Mouse (Mus musculus): Measurements from ENCODE around the gene 9030025P20Rik. TPM values are rescaled to one million over a fixed set of nuclear protein-coding genes. Genes with fewer than 3 reads are reported as not detected.
"Not testable (repeated sequence)": the region's sequence is repeated elsewhere in the genome, so short reads cannot be mapped to it uniquely, and the experiment has no call there.

9030025P20Rik gene
- polyA plus RNA-seq (2015; fragmentation: Nextera tagmentation; extraction: Ambion mirVana), result 5.8 and 8.1 TPM in 2 replicates

- ATAC-seq (ENCODE audit: extremely low read depth, insufficient number of reproducible peaks, low FRiP score, low TSS enrichment), result peak; percentile 100
- not testable (repeated sequence) for H3K9me3 ChIP-seq; H3K27ac ChIP-seq (replicated peaks); H3K9ac ChIP-seq; H3K27me3 ChIP-seq (replicated peaks); H3K4me1 ChIP-seq; H3K36me3 ChIP-seq
- Histone ChIP-seq H3K4me3 (peak within 1 kb of the TSS; percentile 31), H3K4me2 (peak within 1 kb of the TSS; percentile 53)
- WGBS, result no CpG with 5 or more reads among the region's 60 CpGs
Observed at GRCm38 (mm10) chr17:14978362-14979038, at the start of gene 9030025P20Rik, which contains the start of gene Gm3417. Gene 9030025P20Rik, plus strand, starts transcription at chr17:14978468. Gene Gm3417, minus strand, starts transcription at chr17:14978790.

- no peak overlapping the region for H3K9ac ChIP-seq
- no peaks in the 10 kb centered on the region for H3K27me3 ChIP-seq (replicated peaks)
- H3K4me1 ChIP-seq, result 0 out of 2 replicates have a peak, but pooled peaks cover 4% of the 10 kb centered on the region
- no peak overlapping the region for H3K4me2 ChIP-seq
- H3K27ac ChIP-seq (replicated peaks), result no peak overlapping the region
- no peaks in the 10 kb centered on the region for H3K36me3 ChIP-seq
- ATAC-seq (ENCODE audit: extremely low read depth, insufficient number of reproducible peaks, low FRiP score, low TSS enrichment), result no peak
- WGBS, result 70% methylated on average over 5 of the region's 5 CpGs
- no peaks in the 10 kb centered on the region for H3K9me3 ChIP-seq
- no peak overlapping the region for H3K4me3 ChIP-seq
Observed at GRCm38 (mm10) chr17:14928631-14929030, 49.6 kb upstream of the 9030025P20Rik start.

GRCm38 (mm10) chr17:14930697-14931096 lies 47.6 kb upstream of the 9030025P20Rik start:
- H3K4me2 ChIP-seq, result no peak overlapping the region
- no peak overlapping the region for H3K9ac ChIP-seq
- no peaks in the 10 kb centered on the region for H3K36me3 ChIP-seq
- H3K9me3 ChIP-seq, result no peaks in the 10 kb centered on the region
- no peak for ATAC-seq (ENCODE audit: extremely low read depth, insufficient number of reproducible peaks, low FRiP score, low TSS enrichment)
- H3K4me1 ChIP-seq, result 0 out of 2 replicates have a peak, but pooled peaks cover 4% of the 10 kb centered on the region
- no peaks in the 10 kb centered on the region for H3K27me3 ChIP-seq (replicated peaks)
- WGBS, result 69% methylated on average over 7 of the region's 7 CpGs
- no peak overlapping the region for H3K4me3 ChIP-seq
- H3K27ac ChIP-seq (replicated peaks), result no peak overlapping the region

- H3K4me2 ChIP-seq, result no peak overlapping the region
- peaks cover 9% of the 10 kb centered on the region; the same call in 1 of the 2 replicates for H3K4me1 ChIP-seq
- no peak overlapping the region for H3K27ac ChIP-seq (replicated peaks)
- no peak for ATAC-seq (ENCODE audit: extremely low read depth, insufficient number of reproducible peaks, low FRiP score, low TSS enrichment)
- H3K9me3 ChIP-seq, result no peaks in the 10 kb centered on the region
- WGBS, result 71% methylated on average over 5 of the region's 5 CpGs
- H3K36me3 ChIP-seq, result no peaks in the 10 kb centered on the region
- no peaks in the 10 kb centered on the region for H3K27me3 ChIP-seq (replicated peaks)
- no peak overlapping the region for H3K4me3 ChIP-seq
- H3K9ac ChIP-seq, result no peak overlapping the region
Observed at GRCm38 (mm10) chr17:14931469-14931868, 46.8 kb upstream of the 9030025P20Rik start.

GRCm38 (mm10) chr17:14935280-14935679 lies 43.0 kb upstream of the 9030025P20Rik start:
- H3K36me3 ChIP-seq; ATAC-seq (ENCODE audit: extremely low read depth, insufficient number of reproducible peaks, low FRiP score, low TSS enrichment); H3K4me3 ChIP-seq; H3K27ac ChIP-seq (replicated peaks); H3K4me1 ChIP-seq; H3K9ac ChIP-seq; H3K27me3 ChIP-seq (replicated peaks); H3K9me3 ChIP-seq; H3K4me2 ChIP-seq: not testable (repeated sequence)
- 79% methylated on average over 14 of the region's 14 CpGs for WGBS

GRCm38 (mm10) chr17:14935841-14936605 lies 42.2 kb upstream of the 9030025P20Rik start:
- no peaks in the 10 kb centered on the region for H3K36me3 ChIP-seq
- no peak overlapping the region for H3K9ac ChIP-seq
- H3K9me3 ChIP-seq, result no peaks in the 10 kb centered on the region
- H3K27ac ChIP-seq (replicated peaks), result no peak overlapping the region
- ATAC-seq (ENCODE audit: extremely low read depth, insufficient number of reproducible peaks, low FRiP score, low TSS enrichment), result no peak
- 53% methylated on average over 5 of the region's 5 CpGs for WGBS
- no peaks in the 10 kb centered on the region for H3K27me3 ChIP-seq (replicated peaks)
- no peak overlapping the region for H3K4me3 ChIP-seq
- H3K4me2 ChIP-seq, result no peak overlapping the region
- peaks cover 9% of the 10 kb centered on the region; the same call in 1 of the 2 replicates for H3K4me1 ChIP-seq

- not testable (repeated sequence) for H3K9me3 ChIP-seq; H3K27ac ChIP-seq (replicated peaks); ATAC-seq (ENCODE audit: extremely low read depth, insufficient number of reproducible peaks, low FRiP score, low TSS enrichment); H3K27me3 ChIP-seq (replicated peaks)
- peaks cover 24% of the 10 kb centered on the region for H3K36me3 ChIP-seq
- peaks cover 26% of the 10 kb centered on the region for H3K4me1 ChIP-seq
- peak overlapping the region; percentile 91 for H3K9ac ChIP-seq
- 57% methylated on average over 6 of the region's 6 CpGs for WGBS
- peak overlapping the region; percentile 90 for H3K4me2 ChIP-seq
- H3K4me3 ChIP-seq, result peak overlapping the region; percentile 76
Observed at GRCm38 (mm10) chr17:14942181-14942580, 36.1 kb upstream of the 9030025P20Rik start.

- peaks cover 26% of the 10 kb centered on the region for H3K4me1 ChIP-seq
- H3K36me3 ChIP-seq, result peaks cover 30% of the 10 kb centered on the region
- H3K27me3 ChIP-seq (replicated peaks), result no peaks in the 10 kb centered on the region
- H3K4me3 ChIP-seq, result peak within 1 kb of the TSS; percentile 76
- peak within 1 kb of the TSS; percentile 90 for H3K4me2 ChIP-seq
- peak within 1 kb of the TSS; percentile 91 for H3K9ac ChIP-seq
- ATAC-seq (ENCODE audit: extremely low read depth, insufficient number of reproducible peaks, low FRiP score, low TSS enrichment), result peak; percentile 92
- WGBS, result under 1% methylated on average over 54 of the region's 54 CpGs
- no peaks in the 10 kb centered on the region for H3K9me3 ChIP-seq
- peak within 1 kb of the TSS; percentile 83 for H3K27ac ChIP-seq (replicated peaks)
Observed at GRCm38 (mm10) chr17:14943009-14943728, 35.1 kb upstream of the 9030025P20Rik start, which contains the start of the genes Wdr27 and 1600012H06Rik. Gene Wdr27, minus strand, starts transcription at chr17:14943158. Gene 1600012H06Rik, plus strand, starts transcription at chr17:14943184.

GRCm38 (mm10) chr17:14943729-14944059 lies 34.6 kb upstream of the 9030025P20Rik start:
- ATAC-seq (ENCODE audit: extremely low read depth, insufficient number of reproducible peaks, low FRiP score, low TSS enrichment), result no peak
- Histone ChIP-seq H3K4me3 (peak overlapping the region; percentile 76), H3K4me1 (peaks cover 26% of the 10 kb centered on the region), H3K9ac (peak overlapping the region; percentile 91), H3K27me3 (replicated peaks) (no peaks in the 10 kb centered on the region), H3K36me3 (peaks cover 35% of the 10 kb centered on the region), H3K27ac (replicated peaks) (peak overlapping the region; percentile 76), H3K4me2 (peak overlapping the region; percentile 90), H3K9me3 (no peaks in the 10 kb centered on the region)
- WGBS, result 21% methylated on average over 16 of the region's 16 CpGs

- no peaks in the 10 kb centered on the region for H3K9me3 ChIP-seq
- H3K4me3 ChIP-seq, result peak overlapping the region; percentile 76; the same call in 1 of the 2 replicates
- H3K4me1 ChIP-seq, result peaks cover 26% of the 10 kb centered on the region
- no peaks in the 10 kb centered on the region for H3K27me3 ChIP-seq (replicated peaks)
- no peak overlapping the region for H3K9ac ChIP-seq
- no peak for ATAC-seq (ENCODE audit: extremely low read depth, insufficient number of reproducible peaks, low FRiP score, low TSS enrichment)
- 81% methylated on average over 1 of the region's 1 CpGs for WGBS
- no peak overlapping the region for H3K27ac ChIP-seq (replicated peaks)
- peaks cover 42% of the 10 kb centered on the region for H3K36me3 ChIP-seq
- peak overlapping the region; percentile 90 for H3K4me2 ChIP-seq
Observed at GRCm38 (mm10) chr17:14944551-14944950, 33.7 kb upstream of the 9030025P20Rik start.
